Mouse (Mus musculus) midbrain, embryonic 12.5 days (tissue): ENCODE measurements around the gene Sipa1l3. TPM values are rescaled to one million over a fixed set of nuclear protein-coding genes. Genes with fewer than 3 reads are reported as not detected.
A peak's percentile ranks its signal among the peaks of the same experiment; 100 is the strongest.

ENCODE experiments used
- ATAC-seq: fragments of 200-750 bp; cut with Nextera tagmentation; 2 replicates; pipeline ENCODE4 v1.8.0; 2017; ENCODE audit warnings: low read depth, moderate TSS enrichment, moderate library complexity; ENCODE audit not compliant: low FRiP score
- H3K27ac ChIP-seq: fragments of 300-500 bp; sonication (generic); replicated peaks from 2 replicates; pipeline ENCODE4 v1.5.1; 2016; ENCODE audit warnings: mild to moderate bottlenecking
- H3K27me3 ChIP-seq: fragments of 300-500 bp; sonication (generic); 2 replicates; pipeline ENCODE4 v1.6.1; 2016; ENCODE audit warnings: mild to moderate bottlenecking
- H3K36me3 ChIP-seq: fragments of 300-500 bp; sonication (generic); 2 replicates; pipeline ENCODE4 v1.6.1; 2016
- H3K4me1 ChIP-seq: fragments of 300-500 bp; sonication (generic); 2 replicates; pipeline ENCODE4 v1.6.1; 2016
- H3K4me2 ChIP-seq: fragments of 300-500 bp; sonication (generic); replicated peaks from 2 replicates; pipeline ENCODE4 v1.6.1; 2016; ENCODE audit warnings: mild to moderate bottlenecking, moderate library complexity
- H3K4me3 ChIP-seq: fragments of 300-500 bp; sonication (generic); 2 replicates; pipeline ENCODE4 v1.5.1; 2016; ENCODE audit warnings: mild to moderate bottlenecking
- H3K9ac ChIP-seq: fragments of 300-500 bp; sonication (generic); replicated peaks from 2 replicates; pipeline ENCODE4 v1.6.1; 2016; ENCODE audit warnings: mild to moderate bottlenecking, moderate library complexity
- H3K9me3 ChIP-seq: fragments of 300-500 bp; sonication (generic); 2 replicates; pipeline ENCODE4 v1.6.1; 2016; ENCODE audit warnings: mild to moderate bottlenecking
- WGBS: fragments of 180-500 bp; shearing (Covaris S2); methylation state at CpG from one replicate; pipeline ENCODE4 v1.1.7; 2016; 5-methylcytosine and 5-hydroxymethylcytosine counted together
- polyA plus RNA-seq: library from polyadenylated mRNA; unstranded; fragments of >200 nt; fragmentation: Nextera tagmentation; extraction: Ambion mirVana; gene quantifications from 2 replicates; pipeline ENCODE4 v1.2.1, GENCODE M21; 2016

The Sipa1l3 gene
- polyA plus RNA-seq, 1 experiment from 2014 or later: 14.6 TPM

DNA sequence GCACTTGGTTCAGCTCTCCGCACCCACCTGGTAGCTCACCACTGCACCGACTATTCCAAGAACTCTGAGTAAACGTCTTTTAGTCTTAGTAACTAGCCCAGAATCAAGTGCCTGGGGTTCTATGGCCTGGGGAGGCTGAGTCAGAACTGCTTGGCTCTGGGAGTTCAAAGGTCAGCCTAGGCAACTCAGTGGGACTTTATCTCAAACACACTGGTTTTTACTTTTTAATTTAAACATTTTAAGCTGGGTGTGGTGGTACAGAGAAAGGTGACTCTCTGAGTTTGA is 27.0 kb downstream of the Sipa1l3 start:
- no peak for ATAC-seq

DNA sequence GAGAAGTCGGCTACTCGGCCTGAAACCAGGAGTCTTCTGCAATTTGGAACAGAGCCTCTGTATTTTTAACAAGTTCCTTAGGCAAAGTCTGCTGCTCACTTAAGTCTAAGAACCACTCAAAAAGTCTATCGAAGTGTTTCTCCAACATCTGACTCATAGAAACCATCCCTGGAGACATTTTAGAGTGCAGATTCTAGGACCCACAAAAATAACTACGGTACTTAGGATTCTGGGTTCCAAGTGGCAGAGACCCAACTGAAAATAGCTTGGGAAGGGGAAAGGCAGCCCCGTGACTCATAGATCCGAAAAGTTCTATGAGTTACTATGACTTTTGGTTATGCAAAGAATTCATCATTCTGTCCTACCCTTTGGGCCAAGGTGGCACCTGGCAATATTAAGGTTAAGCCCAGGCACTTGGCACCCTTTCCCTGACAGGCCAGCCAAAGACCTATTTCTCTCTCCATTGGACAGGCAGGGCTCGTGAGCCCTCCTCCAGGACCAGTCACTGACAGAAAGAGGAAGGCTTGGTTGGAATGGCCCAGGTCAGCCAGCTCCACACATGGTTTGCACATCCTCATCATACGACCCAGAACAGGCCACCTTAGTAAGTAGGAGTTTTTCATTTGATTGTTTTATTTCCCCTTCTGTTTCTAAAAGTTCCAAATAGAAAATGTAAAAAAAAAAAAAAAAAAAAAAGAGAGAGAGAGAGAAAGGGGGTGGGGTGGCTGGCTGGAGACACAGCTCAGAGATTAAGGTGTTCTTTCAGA is 27.6 kb downstream of the Sipa1l3 start:
- ATAC-seq: no peak
- Histone ChIP-seq H3K27me3 (peaks cover 81% of the 10 kb centered on the region), H3K4me2 (no peak overlapping the region), H3K4me3 (no peak overlapping the region), H3K27ac (no peak overlapping the region), H3K36me3 (no peaks in the 10 kb centered on the region), H3K9me3 (no peaks in the 10 kb centered on the region), H3K4me1 (peaks cover 30% of the 10 kb centered on the region), H3K9ac (no peak overlapping the region)
- 65% methylated on average over 8 of the region's 8 CpGs for WGBS

More for the DNA sequence above, 27.0 kb downstream of the Sipa1l3 start:
- 55% methylated on average over 3 of the region's 3 CpGs for WGBS
- H3K27ac ChIP-seq: no peak overlapping the region
- no peak overlapping the region for H3K4me3 ChIP-seq
- H3K9me3 ChIP-seq: no peaks in the 10 kb centered on the region
- H3K4me2 ChIP-seq: no peak overlapping the region
- H3K27me3 ChIP-seq: peaks cover 82% of the 10 kb centered on the region
- no peak overlapping the region for H3K9ac ChIP-seq
- H3K4me1 ChIP-seq: peaks cover 36% of the 10 kb centered on the region
- no peaks in the 10 kb centered on the region for H3K36me3 ChIP-seq

DNA sequence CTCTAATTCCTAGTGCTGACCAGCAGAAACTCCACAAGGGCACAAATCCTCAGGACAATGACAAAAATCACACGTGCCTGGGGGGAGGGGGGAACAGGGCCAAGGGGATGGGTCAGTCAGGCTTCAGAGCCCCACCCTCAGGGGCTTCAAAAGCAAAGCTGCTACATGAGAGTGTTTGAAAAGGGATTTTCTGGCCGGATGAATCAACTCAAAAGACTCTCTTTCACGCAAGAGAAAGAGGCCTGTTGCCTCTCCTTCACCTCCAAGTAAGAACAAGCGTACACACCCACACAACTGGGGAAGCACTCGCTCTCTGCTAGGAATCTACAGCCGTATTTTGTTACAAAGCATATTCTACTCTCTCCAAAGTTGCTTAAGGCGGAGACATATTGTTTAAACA is 28.6 kb downstream of the Sipa1l3 start:
- Histone ChIP-seq H3K27me3 (peaks cover 71% of the 10 kb centered on the region), H3K4me3 (no peak overlapping the region), H3K4me1 (peaks cover 25% of the 10 kb centered on the region), H3K9me3 (no peaks in the 10 kb centered on the region), H3K27ac (no peak overlapping the region), H3K4me2 (no peak overlapping the region), H3K9ac (no peak overlapping the region), H3K36me3 (no peaks in the 10 kb centered on the region)
- 0 out of 2 replicates have a peak, but pooled peaks have one; percentile 41 for ATAC-seq
- WGBS: 9% methylated on average over 7 of the region's 7 CpGs

DNA sequence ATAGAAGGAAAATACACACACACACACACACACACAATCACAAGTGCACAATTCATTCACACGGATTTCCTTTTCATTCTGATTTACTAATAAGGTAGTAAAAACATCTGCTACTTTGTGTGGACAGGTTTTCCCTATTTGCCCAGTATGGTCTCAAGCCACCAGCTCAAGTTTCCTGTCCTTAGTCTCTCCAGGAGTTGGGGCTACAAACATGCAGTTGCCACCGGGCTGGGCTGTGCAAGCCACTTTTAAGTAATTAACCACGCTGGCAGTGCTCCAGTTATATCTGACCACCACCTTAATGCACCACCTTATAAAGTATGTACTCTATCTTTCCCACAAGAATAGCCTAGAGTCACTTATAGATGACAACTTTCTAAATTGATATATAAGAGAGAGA is 29.1 kb downstream of the Sipa1l3 start:
- Histone ChIP-seq H3K27me3 (peaks cover 66% of the 10 kb centered on the region), H3K36me3 (no peaks in the 10 kb centered on the region), H3K9ac (no peak overlapping the region), H3K4me1 (peaks cover 25% of the 10 kb centered on the region), H3K27ac (no peak overlapping the region), H3K4me3 (no peak overlapping the region), H3K4me2 (no peak overlapping the region), H3K9me3 (no peaks in the 10 kb centered on the region)
- 8% methylated on average over 3 of the region's 3 CpGs for WGBS
- ATAC-seq: peak; percentile 9; the same call in 1 of the 2 replicates

DNA sequence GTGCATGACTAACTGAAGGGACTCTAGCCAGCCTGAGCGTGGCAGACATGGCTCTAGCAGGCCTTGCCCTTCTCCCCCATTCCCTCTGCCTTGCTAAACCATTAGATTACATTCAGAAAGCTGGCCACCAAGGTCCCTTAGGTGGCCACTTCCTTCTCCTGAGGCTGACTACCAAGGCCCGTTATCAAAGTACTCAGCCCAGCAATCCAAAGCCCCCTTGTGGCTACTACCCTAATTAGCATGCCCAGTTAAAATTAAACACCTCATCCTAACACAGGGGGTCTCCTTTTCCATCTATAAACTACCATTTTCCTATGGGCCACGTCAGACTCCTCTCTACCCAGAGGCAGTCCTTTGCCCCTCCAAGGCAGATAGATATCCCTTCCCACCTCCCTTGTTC is 31.7 kb downstream of the Sipa1l3 start:
- Histone ChIP-seq H3K4me3 (no peak overlapping the region), H3K4me1 (peaks cover 29% of the 10 kb centered on the region), H3K9me3 (no peaks in the 10 kb centered on the region), H3K36me3 (no peaks in the 10 kb centered on the region), H3K9ac (no peak overlapping the region), H3K27me3 (peaks cover 49% of the 10 kb centered on the region), H3K27ac (no peak overlapping the region), H3K4me2 (no peak overlapping the region)
- WGBS: 76% methylated on average over 3 of the region's 3 CpGs
- no peak for ATAC-seq

DNA sequence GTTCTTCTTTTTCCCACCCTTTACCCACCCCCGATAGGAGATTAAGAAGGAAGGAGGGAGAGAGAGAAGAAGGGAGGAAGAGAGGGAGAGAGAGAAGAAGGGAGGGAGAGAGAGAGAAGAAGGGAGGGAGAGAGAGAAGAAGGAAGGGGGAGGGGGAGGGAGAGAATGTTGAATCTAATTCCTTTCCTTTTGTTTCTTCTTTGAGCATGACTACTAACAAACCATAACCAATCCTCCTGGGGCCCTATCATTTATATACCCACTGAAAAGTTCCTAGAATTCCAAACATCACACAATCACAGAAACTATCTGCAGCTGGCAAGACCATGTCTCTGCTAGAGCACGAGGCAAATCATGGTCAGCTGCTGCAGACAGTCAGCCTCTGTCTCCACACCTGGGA is 32.7 kb downstream of the Sipa1l3 start:
- ATAC-seq: no peak
- H3K27ac ChIP-seq: no peak overlapping the region
- WGBS: 53% methylated on average over 2 of the region's 2 CpGs
- no peak overlapping the region for H3K4me2 ChIP-seq
- no peaks in the 10 kb centered on the region for H3K36me3 ChIP-seq
- peaks cover 41% of the 10 kb centered on the region for H3K27me3 ChIP-seq
- peaks cover 36% of the 10 kb centered on the region for H3K4me1 ChIP-seq
- no peak overlapping the region for H3K4me3 ChIP-seq
- H3K9me3 ChIP-seq: no peaks in the 10 kb centered on the region
- H3K9ac ChIP-seq: no peak overlapping the region

DNA sequence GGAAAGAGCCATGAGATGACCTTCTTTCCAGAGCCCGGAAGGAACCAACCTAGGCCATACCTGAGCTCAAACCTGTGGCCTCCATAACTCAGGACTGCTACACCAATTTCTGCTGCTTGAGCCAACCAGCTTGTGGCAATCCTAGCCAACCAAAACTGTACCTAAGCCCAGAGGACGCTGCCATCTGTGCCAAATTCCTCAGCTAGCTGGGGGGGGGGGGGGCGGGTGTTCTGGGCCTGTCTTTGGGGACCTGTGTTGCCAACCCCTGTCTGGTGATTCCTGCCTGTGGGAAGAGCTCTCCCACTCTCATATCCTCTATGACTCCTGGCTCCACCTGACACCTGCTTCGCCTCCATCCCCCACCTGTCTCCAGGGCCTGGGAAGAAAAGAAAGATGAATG is 34.9 kb downstream of the Sipa1l3 start:
- no peak for ATAC-seq
- peaks cover 33% of the 10 kb centered on the region for H3K27me3 ChIP-seq
- no peaks in the 10 kb centered on the region for H3K9me3 ChIP-seq
- no peak overlapping the region for H3K9ac ChIP-seq
- H3K4me3 ChIP-seq: no peak overlapping the region
- H3K4me2 ChIP-seq: no peak overlapping the region
- WGBS: 83% methylated on average over 4 of the region's 4 CpGs
- H3K4me1 ChIP-seq: peaks cover 20% of the 10 kb centered on the region
- no peak overlapping the region for H3K27ac ChIP-seq
- H3K36me3 ChIP-seq: no peaks in the 10 kb centered on the region

DNA sequence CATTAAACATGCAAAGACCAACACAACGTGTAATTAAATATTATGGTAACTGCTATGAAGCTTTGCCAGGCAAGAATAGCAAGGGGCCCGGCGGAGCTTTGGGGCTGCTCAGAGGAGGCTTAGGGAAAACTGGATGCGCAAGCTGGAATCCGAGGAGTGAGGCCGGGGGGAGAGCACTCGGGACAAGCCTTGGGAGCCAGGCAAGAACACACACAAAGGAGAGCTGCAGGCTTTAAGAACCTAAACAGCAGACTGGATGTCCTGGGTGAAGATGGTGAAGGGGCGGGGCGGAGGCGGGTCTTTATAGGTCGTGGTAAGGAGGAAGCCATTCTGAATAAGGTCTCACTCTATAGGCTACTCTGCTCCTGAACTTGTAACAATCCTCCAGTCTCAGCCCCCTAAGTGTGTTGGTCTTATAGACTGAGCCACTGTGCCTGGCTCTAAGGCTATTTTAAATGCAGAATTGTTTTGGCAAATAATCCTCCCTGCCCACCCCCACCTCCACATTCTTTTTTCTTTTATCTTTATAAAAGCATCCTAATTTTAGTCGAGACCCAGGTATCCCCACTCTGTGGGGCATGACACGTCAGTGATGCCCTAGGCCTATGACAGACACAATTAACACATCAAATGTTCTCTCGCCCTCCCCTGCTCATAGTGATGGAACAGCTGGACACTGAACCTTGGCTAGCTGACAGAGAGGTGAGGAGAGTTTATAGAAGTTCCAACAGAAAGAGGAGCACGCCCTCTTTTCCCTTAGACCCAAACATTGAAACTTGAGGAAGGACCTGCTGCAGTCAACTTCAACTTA is 36.9 kb downstream of the Sipa1l3 start:
- 30% methylated on average over 15 of the region's 15 CpGs for WGBS
- Histone ChIP-seq H3K4me1 (peaks cover 19% of the 10 kb centered on the region), H3K36me3 (no peaks in the 10 kb centered on the region), H3K4me3 (no peak overlapping the region), H3K27ac (peak overlapping the region; percentile 69), H3K4me2 (peak overlapping the region; percentile 34), H3K9ac (no peak overlapping the region), H3K9me3 (no peaks in the 10 kb centered on the region), H3K27me3 (peaks cover 14% of the 10 kb centered on the region)
- peak; percentile 76 for ATAC-seq

DNA sequence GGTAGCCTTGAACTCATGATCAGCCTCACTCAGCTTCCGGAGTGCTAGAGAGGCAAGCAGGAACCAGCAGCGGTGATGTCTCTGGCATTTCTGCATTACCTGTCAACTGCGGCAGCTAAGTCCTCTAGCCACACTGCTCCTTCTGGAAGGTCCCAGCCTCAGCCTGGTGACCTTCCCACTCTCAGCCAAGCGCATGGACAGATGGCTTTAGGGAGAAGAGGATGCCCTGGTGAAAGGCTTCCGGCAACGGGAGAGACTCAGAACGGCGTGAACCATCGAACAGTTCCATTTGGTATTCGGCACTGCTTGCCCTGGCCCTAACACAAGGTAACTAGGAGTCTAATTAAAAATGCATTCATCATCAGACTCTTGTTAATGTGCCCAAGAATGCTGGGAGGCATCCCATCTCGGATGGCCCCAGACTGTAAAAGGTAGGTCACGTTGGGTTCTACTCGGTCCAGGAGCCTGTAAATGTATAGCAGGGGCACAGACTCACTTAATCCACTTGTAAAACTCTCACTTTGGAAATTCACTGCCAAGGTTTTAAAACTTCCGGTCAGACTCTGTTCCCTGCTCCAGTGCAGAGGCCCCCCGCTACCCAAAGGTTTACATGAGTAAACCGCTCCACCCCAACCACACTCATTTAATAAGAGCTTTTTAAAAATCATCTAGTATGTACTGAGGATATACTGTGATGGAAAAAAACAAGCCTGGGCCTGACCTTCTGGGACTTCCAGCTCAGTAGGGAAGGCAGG is 37.7 kb downstream of the Sipa1l3 start:
- H3K27me3 ChIP-seq: peaks cover 13% of the 10 kb centered on the region
- no peaks in the 10 kb centered on the region for H3K36me3 ChIP-seq
- no peak overlapping the region for H3K4me3 ChIP-seq
- no peak for ATAC-seq
- H3K9ac ChIP-seq: no peak overlapping the region
- H3K9me3 ChIP-seq: no peaks in the 10 kb centered on the region
- peak overlapping the region; percentile 34 for H3K4me2 ChIP-seq
- H3K4me1 ChIP-seq: peaks cover 19% of the 10 kb centered on the region
- H3K27ac ChIP-seq: peak overlapping the region; percentile 69
- 86% methylated on average over 16 of the region's 16 CpGs for WGBS

DNA sequence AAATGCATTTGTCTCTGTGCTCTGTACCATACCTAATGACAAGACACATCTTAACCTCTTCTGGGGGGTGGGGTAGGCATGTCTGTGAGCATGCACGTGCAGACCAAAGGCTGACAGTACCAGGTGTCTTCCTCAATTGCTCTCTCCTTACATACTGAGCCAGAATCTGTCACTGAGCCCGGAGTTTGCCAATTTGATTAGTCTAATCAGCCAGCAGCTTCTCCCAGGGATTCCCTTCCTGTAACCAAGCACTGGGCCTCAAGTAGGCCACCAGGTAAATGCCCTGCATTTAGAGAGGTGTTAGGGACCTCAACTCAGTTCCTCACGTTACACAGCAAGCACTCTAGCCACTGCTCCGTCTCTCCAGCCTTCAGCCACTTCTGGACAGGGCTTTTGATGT is 38.3 kb downstream of the Sipa1l3 start:
- H3K27ac ChIP-seq: no peak overlapping the region
- no peak for ATAC-seq
- WGBS: 86% methylated on average over 4 of the region's 4 CpGs
- H3K4me2 ChIP-seq: no peak overlapping the region
- H3K9ac ChIP-seq: no peak overlapping the region
- no peaks in the 10 kb centered on the region for H3K9me3 ChIP-seq
- peaks cover 13% of the 10 kb centered on the region for H3K27me3 ChIP-seq
- no peak overlapping the region for H3K4me3 ChIP-seq
- peaks cover 19% of the 10 kb centered on the region for H3K4me1 ChIP-seq
- no peaks in the 10 kb centered on the region for H3K36me3 ChIP-seq

DNA sequence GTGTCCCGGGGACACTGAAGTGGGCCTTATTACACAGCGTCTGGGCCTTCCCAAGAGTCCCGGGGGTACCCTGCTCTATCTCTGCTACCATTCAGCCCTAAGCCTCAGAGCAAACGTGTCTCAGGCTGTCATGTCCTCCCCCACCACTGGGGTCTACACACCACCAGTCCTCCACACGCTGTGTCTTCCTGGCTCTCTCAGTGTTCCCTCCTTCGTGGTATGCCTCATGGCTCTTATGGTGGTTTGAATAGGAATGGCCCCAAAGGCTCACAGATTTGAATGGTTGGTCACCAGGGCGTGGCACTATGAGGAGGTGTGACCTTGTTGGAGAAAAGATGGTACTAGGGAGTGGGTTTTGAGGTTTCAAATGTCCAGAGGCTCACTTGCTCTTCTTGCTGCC is 43.4 kb downstream of the Sipa1l3 start:
- H3K9me3 ChIP-seq: no peaks in the 10 kb centered on the region
- no peak overlapping the region for H3K9ac ChIP-seq
- H3K4me1 ChIP-seq: peaks cover 11% of the 10 kb centered on the region
- H3K27ac ChIP-seq: no peak overlapping the region
- H3K4me3 ChIP-seq: no peak overlapping the region
- 91% methylated on average over 7 of the region's 7 CpGs for WGBS
- no peak for ATAC-seq
- H3K4me2 ChIP-seq: no peak overlapping the region
- H3K27me3 ChIP-seq: no peaks in the 10 kb centered on the region
- H3K36me3 ChIP-seq: no peaks in the 10 kb centered on the region

DNA sequence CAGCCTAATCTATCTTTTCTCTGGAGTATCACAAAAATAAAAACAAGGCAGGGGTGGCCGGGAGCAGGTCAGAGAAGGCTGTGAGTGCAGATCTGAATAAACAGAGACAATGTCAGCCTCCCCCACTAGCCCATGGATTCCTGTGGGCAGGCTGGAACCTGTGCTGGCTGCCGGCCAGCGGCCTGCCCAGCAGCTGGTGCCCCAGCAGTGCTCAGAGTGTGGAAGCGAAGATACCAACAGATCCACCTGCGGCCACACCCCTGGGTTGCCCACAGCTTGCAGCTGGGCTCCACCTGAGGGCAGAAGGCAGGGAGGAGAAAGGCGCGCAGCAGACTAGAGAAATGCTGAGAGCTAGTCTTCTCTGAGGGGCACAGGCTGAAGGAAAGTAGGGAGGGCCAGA is 47.1 kb downstream of the Sipa1l3 start:
- no peaks in the 10 kb centered on the region for H3K9me3 ChIP-seq
- no peak for ATAC-seq
- H3K4me2 ChIP-seq: no peak overlapping the region
- no peaks in the 10 kb centered on the region for H3K36me3 ChIP-seq
- H3K27ac ChIP-seq: no peak overlapping the region
- 69% methylated on average over 7 of the region's 7 CpGs for WGBS
- no peaks in the 10 kb centered on the region for H3K27me3 ChIP-seq
- no peak overlapping the region for H3K9ac ChIP-seq
- peaks cover 15% of the 10 kb centered on the region for H3K4me1 ChIP-seq
- no peak overlapping the region for H3K4me3 ChIP-seq
